Mouse (Mus musculus) kidney, postnatal 0 days (tissue): Measurements from ENCODE around the gene Serpina3b. TPM values are rescaled to one million over a fixed set of nuclear protein-coding genes. Genes with fewer than 3 reads are reported as not detected.

Source experiments
- ATAC-seq: fragments of 200-750 bp; cut with Nextera tagmentation; replicated peaks from 2 replicates; pipeline ENCODE4 v1.8.0; 2017; ENCODE audit warnings: low read depth, moderate number of reproducible peaks, moderate TSS enrichment, moderate library complexity; ENCODE audit not compliant: low FRiP score
- DNase-seq: peaks from one replicate; pipeline ENCODE4 v3.0.0-alpha.2; 2016; ENCODE audit warnings: low spot score
- H3K27ac ChIP-seq: fragments of 300-500 bp; sonication (generic); 2 replicates; pipeline ENCODE4 v1.5.1; 2014; ENCODE audit warnings: mild to moderate bottlenecking
- H3K27me3 ChIP-seq: fragments of 300-500 bp; sonication (generic); 2 replicates; pipeline ENCODE4 v1.6.1; 2014; ENCODE audit warnings: low read length, mixed read lengths; ENCODE audit not compliant: insufficient read depth
- H3K36me3 ChIP-seq: fragments of 300-500 bp; sonication (generic); 2 replicates; pipeline ENCODE4 v1.6.1; 2014; ENCODE audit warnings: low read length, mixed read lengths; ENCODE audit not compliant: insufficient read depth
- H3K4me1 ChIP-seq: fragments of 300-500 bp; sonication (generic); replicated peaks from 2 replicates; pipeline ENCODE4 v1.6.1; 2014; ENCODE audit warnings: antibody characterized with exemption, low read length, mixed read lengths; ENCODE audit not compliant: insufficient read depth
- H3K4me2 ChIP-seq: fragments of 300-500 bp; sonication (generic); 2 replicates; pipeline ENCODE4 v1.6.1; 2014; ENCODE audit warnings: mild to moderate bottlenecking, low read length, moderate library complexity, mixed read lengths
- H3K4me3 ChIP-seq: fragments of 300-500 bp; sonication (generic); replicated peaks from 2 replicates; pipeline ENCODE4 v1.5.1; 2014; ENCODE audit warnings: low read depth, low read length
- H3K9ac ChIP-seq: fragments of 300-500 bp; sonication (generic); 2 replicates; pipeline ENCODE4 v1.6.1; 2014; ENCODE audit warnings: low read depth, low read length
- H3K9me3 ChIP-seq: fragments of 300-500 bp; sonication (generic); replicated peaks from 2 replicates; pipeline ENCODE4 v1.6.1; 2016; ENCODE audit warnings: low read length, inconsistent platforms, mixed read lengths
- CTCF ChIP-seq: IDR thresholded peaks from 2 replicates; pipeline ENCODE4 v1.5.1; 2016; ENCODE audit warnings: antibody characterized with exemption, low read depth, mild to moderate bottlenecking, moderate library complexity
- WGBS: fragments of 180-500 bp; shearing (Covaris S2); extraction: QIAGEN DNeasy Blood & Tissue Kit; methylation state at CpG from one replicate; pipeline ENCODE4 v1.1.7; 2014; 5-methylcytosine and 5-hydroxymethylcytosine counted together
- polyA plus RNA-seq: library from polyadenylated mRNA; unstranded; fragments of >200 nt; fragmentation: Nextera tagmentation; extraction: Ambion mirVana; gene quantifications from 2 replicates; pipeline ENCODE4 v1.2.1, GENCODE M21; 2015

Gene Serpina3b
- polyA plus RNA-seq, 1 experiment from 2014 or later = not detected

DNA sequence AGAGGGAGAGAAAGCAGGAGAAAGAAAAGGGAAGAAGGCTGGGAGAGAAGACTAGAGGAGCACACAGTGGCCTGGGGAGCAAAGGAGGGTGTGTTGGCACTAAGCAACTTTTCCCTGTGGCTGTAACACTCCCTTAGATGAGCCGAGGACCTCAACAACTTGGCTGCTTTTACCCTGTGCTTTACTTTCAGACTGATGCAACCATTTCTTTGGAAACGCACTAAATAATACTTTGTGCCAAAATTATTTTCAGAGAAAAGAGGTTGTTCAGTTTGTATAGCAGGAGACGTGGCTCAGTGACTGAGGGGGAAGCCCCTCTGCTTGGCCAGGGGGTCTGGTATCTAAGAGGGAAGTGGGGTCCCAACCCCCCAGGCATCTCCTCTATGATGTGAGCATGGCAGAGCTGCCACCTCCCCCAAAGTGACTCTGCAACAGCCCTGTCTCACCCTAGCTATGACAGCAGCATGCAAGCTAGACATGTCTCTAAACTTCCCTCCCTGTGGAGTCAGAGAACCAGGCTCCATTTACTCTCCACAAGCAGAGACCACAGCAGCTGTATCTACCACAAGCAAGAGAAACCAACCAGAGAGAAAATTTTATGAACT is 25.3 kb downstream of the Serpina3b start:
- DNase-seq = no peak
- H3K9me3 ChIP-seq = no peaks in the 10 kb centered on the region
- H3K36me3 ChIP-seq = no peaks in the 10 kb centered on the region
- no peak overlapping the region for H3K9ac ChIP-seq
- H3K4me3 ChIP-seq = no peak overlapping the region
- 64% methylated on average over 3 of the region's 3 CpGs for WGBS
- H3K4me2 ChIP-seq = no peak overlapping the region
- H3K4me1 ChIP-seq = no peaks in the 10 kb centered on the region
- H3K27me3 ChIP-seq = no peaks in the 10 kb centered on the region
- no peak for ATAC-seq
- H3K27ac ChIP-seq = no peak overlapping the region
- no peak for TF ChIP-seq CTCF

DNA sequence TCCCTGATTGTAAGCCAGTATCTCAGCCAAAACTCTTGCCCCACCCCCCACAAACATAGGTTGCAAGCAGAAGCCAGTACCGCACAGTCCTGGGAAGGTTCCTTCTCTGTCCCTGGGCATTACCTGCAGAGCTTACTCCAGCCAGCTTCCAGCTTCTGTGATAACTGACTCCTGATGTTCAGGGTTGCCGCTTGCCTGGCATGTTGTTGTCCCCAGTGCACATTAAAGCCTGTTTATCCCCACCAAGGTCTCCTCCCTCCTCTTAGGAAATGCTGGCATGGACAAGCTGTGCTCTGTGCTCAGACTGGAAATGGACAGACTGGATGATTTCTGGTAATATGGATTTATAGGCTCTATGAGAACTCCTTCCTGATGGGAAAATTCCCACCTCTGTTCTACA is 25.9 kb downstream of the Serpina3b start, which contains the start of gene Serpina3c:
Serpina3c (minus strand) TSS at position 215 of the 400 bp plus-strand sequence.
- 78% methylated on average over 2 of the region's 2 CpGs for WGBS
- no peak for TF ChIP-seq CTCF
- DNase-seq (no peak), ATAC-seq (no peak)
- no peaks in the 10 kb centered on the region for H3K9me3 ChIP-seq
- H3K36me3 ChIP-seq = no peaks in the 10 kb centered on the region
- H3K4me1 ChIP-seq = no peaks in the 10 kb centered on the region
- no peak within 1 kb of the TSS for H3K27ac ChIP-seq
- no peak within 1 kb of the TSS for H3K4me3 ChIP-seq
- H3K9ac ChIP-seq = no peak within 1 kb of the TSS
- no peaks in the 10 kb centered on the region for H3K27me3 ChIP-seq
- no peak within 1 kb of the TSS for H3K4me2 ChIP-seq

DNA sequence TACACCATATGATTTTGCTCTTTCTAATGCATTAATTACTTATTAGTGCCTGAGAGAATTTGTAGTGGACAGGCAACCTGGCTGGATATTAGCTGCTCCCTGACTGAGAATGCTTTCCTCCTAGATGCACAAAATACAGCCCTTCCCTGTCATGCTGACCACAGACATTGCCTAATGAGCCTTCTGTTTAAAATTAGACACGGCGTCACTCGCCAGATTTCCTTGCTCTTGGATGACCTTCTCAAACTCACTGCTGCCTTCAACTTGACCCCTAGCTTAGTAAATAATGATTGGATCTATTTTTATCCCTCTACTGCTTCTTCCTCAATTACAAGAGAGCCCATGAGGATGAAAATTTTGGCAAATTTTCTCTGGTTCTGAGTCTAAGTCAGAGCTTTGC is 47.0 kb downstream of the Serpina3b start:
- H3K27ac ChIP-seq = no peak overlapping the region
- no peak for TF ChIP-seq CTCF
- H3K4me3 ChIP-seq = no peak overlapping the region
- no peak overlapping the region for H3K4me2 ChIP-seq
- ATAC-seq (no peak), DNase-seq (peak; percentile 52)
- no peaks in the 10 kb centered on the region for H3K36me3 ChIP-seq
- no peaks in the 10 kb centered on the region for H3K27me3 ChIP-seq
- H3K9me3 ChIP-seq = no peaks in the 10 kb centered on the region
- no peaks in the 10 kb centered on the region for H3K4me1 ChIP-seq
- no peak overlapping the region for H3K9ac ChIP-seq
- 50% methylated on average over 3 of the region's 3 CpGs for WGBS

DNA sequence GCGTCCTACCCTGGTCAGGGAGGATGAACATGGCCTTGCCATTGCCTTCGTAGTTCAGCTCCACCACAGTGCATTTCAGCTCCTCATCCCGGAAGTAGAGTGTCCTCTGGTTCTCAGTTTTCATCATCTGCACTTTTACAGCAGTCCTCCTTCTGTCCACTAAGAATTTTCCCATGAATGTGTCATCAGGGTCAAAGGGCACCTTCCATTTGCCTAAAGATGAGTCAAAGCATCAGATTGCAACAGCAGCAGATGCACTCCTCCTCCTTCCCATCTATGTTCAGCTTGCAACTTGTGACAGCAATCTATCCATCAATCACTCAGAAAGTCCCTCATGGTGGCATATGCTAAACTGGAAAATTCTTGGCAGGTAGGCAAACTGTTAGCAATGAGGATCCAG is 47.8 kb downstream of the Serpina3b start:
- WGBS = 78% methylated on average over 3 of the region's 3 CpGs
- DNase-seq = no peak
- Histone ChIP-seq H3K9ac (no peak overlapping the region), H3K9me3 (no peaks in the 10 kb centered on the region), H3K27ac (no peak overlapping the region), H3K4me1 (no peaks in the 10 kb centered on the region), H3K27me3 (no peaks in the 10 kb centered on the region), H3K36me3 (no peaks in the 10 kb centered on the region), H3K4me3 (no peak overlapping the region), H3K4me2 (no peak overlapping the region)
- ATAC-seq = no peak
- no peak for TF ChIP-seq CTCF

DNA sequence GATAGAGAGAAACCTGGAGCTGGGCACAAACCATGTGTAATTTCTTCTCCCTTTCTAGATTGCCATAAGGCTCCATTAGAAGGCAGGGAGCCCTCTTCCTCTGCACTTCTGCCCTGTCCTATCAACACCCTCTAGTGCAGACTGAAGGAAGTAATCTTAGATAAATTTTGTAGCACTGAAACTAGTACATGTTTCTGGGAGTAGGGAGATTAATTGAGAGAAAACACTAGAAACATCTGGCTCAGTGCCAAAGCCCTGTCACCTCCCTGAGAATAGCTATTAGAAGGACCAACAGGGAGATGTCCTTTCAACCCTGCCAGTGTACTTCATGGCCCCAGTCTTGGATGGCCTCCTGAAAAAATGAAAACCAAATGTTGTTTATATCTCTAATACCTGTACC is 50.8 kb downstream of the Serpina3b start:
- no peaks in the 10 kb centered on the region for H3K27me3 ChIP-seq
- H3K9ac ChIP-seq = no peak overlapping the region
- H3K27ac ChIP-seq = no peak overlapping the region
- H3K4me1 ChIP-seq = no peaks in the 10 kb centered on the region
- no peak overlapping the region for H3K4me3 ChIP-seq
- H3K36me3 ChIP-seq = no peaks in the 10 kb centered on the region
- ATAC-seq (no peak), DNase-seq (peak; percentile 7)
- no peak for TF ChIP-seq CTCF
- H3K4me2 ChIP-seq = no peak overlapping the region
- no peaks in the 10 kb centered on the region for H3K9me3 ChIP-seq

DNA sequence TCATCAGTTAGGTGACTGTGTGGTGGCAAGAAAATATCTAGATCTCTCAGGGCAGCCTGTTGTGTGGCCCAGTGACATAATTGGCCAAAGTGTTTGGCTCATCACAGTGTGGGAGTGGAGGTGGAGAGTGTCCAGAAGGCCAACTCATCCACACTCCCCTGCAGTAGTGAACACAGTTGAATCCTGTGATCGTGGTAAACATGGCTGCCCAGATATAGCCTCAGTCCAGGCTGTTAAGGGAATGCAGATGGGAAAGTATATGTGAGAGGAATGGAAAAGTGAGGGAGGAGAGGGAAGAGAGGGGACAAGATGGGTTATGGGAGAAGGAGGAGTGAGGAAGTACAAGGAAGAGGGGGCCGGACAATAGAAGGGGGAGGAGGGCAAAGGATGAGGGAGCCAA is 51.2 kb downstream of the Serpina3b start:
- no peak for DNase-seq
- Histone ChIP-seq H3K27ac (no peak overlapping the region), H3K9me3 (no peaks in the 10 kb centered on the region), H3K27me3 (no peaks in the 10 kb centered on the region), H3K4me2 (no peak overlapping the region), H3K4me3 (no peak overlapping the region), H3K9ac (no peak overlapping the region), H3K4me1 (no peaks in the 10 kb centered on the region), H3K36me3 (no peaks in the 10 kb centered on the region)
- ATAC-seq = no peak
- 66% methylated on average over 2 of the region's 2 CpGs for WGBS
- TF ChIP-seq CTCF = no peak

DNA sequence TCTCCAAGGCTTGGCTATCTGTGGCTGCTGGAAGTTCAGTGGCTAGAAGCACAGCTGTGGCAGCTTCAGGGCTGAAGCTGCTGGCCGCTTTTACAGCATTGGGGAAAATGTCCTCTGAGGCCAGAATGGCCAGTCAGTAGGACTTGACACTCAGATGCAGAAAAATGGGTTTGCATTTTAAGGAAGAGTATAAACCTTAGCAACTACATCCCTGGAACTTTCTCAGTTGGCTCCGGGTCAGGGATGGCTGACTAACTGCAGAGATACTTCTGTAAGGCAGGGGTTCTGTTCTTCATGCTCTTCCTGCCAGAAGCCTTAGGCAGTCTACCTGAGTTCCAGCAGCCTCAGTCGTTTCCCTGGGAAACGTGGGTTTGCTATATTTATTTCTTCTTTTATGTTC is 57.2 kb downstream of the Serpina3b start:
- WGBS = 78% methylated on average over 4 of the region's 4 CpGs
- no peaks in the 10 kb centered on the region for H3K27me3 ChIP-seq
- no peak overlapping the region for H3K9ac ChIP-seq
- H3K9me3 ChIP-seq = no peaks in the 10 kb centered on the region
- no peak overlapping the region for H3K27ac ChIP-seq
- no peak for DNase-seq
- no peaks in the 10 kb centered on the region for H3K36me3 ChIP-seq
- ATAC-seq = no peak
- H3K4me1 ChIP-seq = no peaks in the 10 kb centered on the region
- no peak overlapping the region for H3K4me3 ChIP-seq
- TF ChIP-seq CTCF = no peak
- H3K4me2 ChIP-seq = no peak overlapping the region
